Mouse (Mus musculus): ENCODE data around the gene Hist1h2bk.
"Not testable (repeated sequence)": the region's sequence is repeated elsewhere in the genome, so short reads cannot be mapped to it uniquely, and the experiment has no call there.

Hist1h2bk gene

GRCm38 (mm10) chr13:22041651-22042567, 6.2 kb downstream of the Hist1h2bk start:
- DNase-seq: peak; percentile 56

- peak; percentile 99 for DNase-seq
These were observed 7.2 kb downstream of the Hist1h2bk start, which contains the start of the genes Hist1h2ag and Hist1h2bj for GRCm38 (mm10) chr13:22042568-22043502. Gene Hist1h2ag (minus strand): TSS chr13:22042944. Gene Hist1h2bj (plus strand): TSS chr13:22043214.

- DNase-seq: peak; percentile 76
These were observed 8.1 kb downstream of the Hist1h2bk start for GRCm38 (mm10) chr13:22043503-22044431.

GRCm38 (mm10) chr13:22044432-22045155, 8.9 kb downstream of the Hist1h2bk start:
- DNase-seq: peak; percentile 40

GRCm38 (mm10) chr13:22045311-22045710, 9.6 kb downstream of the Hist1h2bk start:
- DNase-seq: peak; percentile 10

- DNase-seq: peak; percentile 1
These were observed 13.4 kb downstream of the Hist1h2bk start for GRCm38 (mm10) chr13:22049041-22049440.

- DNase-seq: peak; percentile 23
These were observed 14.2 kb downstream of the Hist1h2bk start for GRCm38 (mm10) chr13:22049737-22050440.

- peak; percentile 73 for DNase-seq
These were observed 15.2 kb downstream of the Hist1h2bk start for GRCm38 (mm10) chr13:22050591-22051522.

- no peak for DNase-seq
These were observed 15.8 kb downstream of the Hist1h2bk start for GRCm38 (mm10) chr13:22051523-22051859.

- DNase-seq: no peak
These were observed 18.1 kb downstream of the Hist1h2bk start for GRCm38 (mm10) chr13:22053754-22054153.

GRCm38 (mm10) chr13:22061422-22061821, 25.8 kb downstream of the Hist1h2bk start:
- DNase-seq: no peak

GRCm38 (mm10) chr13:22063468-22063867, 27.8 kb downstream of the Hist1h2bk start:
- no peak for DNase-seq

GRCm38 (mm10) chr13:22084140-22084539, 48.5 kb downstream of the Hist1h2bk start, which contains the start of gene Vmn1r188:
Gene Vmn1r188 (plus strand): TSS chr13:22084440.
- not testable (repeated sequence) for DNase-seq
